Mouse (Mus musculus) liver, adult (tissue): Measurements from ENCODE around the gene Anxa5.

Experiments
- GATA4 ChIP-seq: IDR thresholded peaks from 2 replicates; pipeline ENCODE4 v1.6.1; 2014; ENCODE audit warnings: mild to moderate bottlenecking, low read length; ENCODE audit not compliant: insufficient replicate concordance

Gene Anxa5

GRCm38 (mm10) chr3:36475532-36476087 is at the start of gene Anxa5, which contains the start of gene 1810062G17Rik:
TSS of gene Anxa5 (minus strand) at chr3:36475894.
TSS of gene 1810062G17Rik (plus strand) at chr3:36475937.
- peak; percentile 33; the same call in 1 of the 2 replicates for TF ChIP-seq GATA4

DNA sequence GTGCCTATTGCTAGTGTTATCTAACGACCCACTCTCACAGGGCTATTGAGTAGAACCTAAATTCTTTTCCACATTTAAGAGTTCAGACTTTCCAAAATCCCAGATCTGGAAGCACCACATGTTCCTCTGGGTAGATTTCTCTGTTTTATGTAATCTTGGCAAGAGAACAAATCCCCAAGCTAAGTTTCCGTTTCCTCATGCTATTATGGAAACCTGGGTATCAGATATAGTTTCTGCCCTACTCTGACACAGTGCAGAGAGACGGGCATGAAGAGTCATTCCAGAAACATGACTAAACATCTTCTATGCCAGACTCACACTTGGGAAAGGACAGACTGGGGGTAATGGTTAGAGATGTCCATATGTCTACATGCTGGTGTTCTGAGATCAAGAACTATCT is 48.8 kb upstream of the Anxa5 start:
- TF ChIP-seq GATA4: no peak

GRCm38 (mm10) chr3:36522137-36522536 is 46.4 kb upstream of the Anxa5 start:
- TF ChIP-seq GATA4: no peak

- TF ChIP-seq GATA4: no peak
These were observed 45.7 kb upstream of the Anxa5 start, which contains the start of gene Gm11549 for GRCm38 (mm10) chr3:36521073-36522060. TSS of gene Gm11549 (minus strand) at chr3:36521813.

- no peak for TF ChIP-seq GATA4
These were observed 40.5 kb upstream of the Anxa5 start for GRCm38 (mm10) chr3:36516196-36516595.

DNA sequence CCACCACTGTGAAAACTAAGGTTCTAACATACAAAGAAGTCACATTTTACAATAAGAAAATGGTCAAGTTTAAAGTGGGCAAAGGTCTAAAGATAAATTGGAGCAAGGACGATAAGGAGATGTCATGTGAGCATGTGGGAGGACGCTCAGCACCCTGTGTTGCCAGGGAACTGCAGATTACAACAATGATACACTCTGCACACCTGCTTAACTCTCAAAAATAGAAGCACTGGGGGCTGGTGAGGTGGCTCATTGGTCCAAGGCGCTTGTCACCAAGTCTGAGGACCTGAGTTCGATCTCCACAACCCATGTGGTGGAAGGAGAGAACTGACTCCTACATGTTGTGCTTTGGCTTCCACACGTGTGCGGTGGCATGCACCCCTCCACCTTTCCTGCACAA is 35.8 kb upstream of the Anxa5 start:
- no peak for TF ChIP-seq GATA4

DNA sequence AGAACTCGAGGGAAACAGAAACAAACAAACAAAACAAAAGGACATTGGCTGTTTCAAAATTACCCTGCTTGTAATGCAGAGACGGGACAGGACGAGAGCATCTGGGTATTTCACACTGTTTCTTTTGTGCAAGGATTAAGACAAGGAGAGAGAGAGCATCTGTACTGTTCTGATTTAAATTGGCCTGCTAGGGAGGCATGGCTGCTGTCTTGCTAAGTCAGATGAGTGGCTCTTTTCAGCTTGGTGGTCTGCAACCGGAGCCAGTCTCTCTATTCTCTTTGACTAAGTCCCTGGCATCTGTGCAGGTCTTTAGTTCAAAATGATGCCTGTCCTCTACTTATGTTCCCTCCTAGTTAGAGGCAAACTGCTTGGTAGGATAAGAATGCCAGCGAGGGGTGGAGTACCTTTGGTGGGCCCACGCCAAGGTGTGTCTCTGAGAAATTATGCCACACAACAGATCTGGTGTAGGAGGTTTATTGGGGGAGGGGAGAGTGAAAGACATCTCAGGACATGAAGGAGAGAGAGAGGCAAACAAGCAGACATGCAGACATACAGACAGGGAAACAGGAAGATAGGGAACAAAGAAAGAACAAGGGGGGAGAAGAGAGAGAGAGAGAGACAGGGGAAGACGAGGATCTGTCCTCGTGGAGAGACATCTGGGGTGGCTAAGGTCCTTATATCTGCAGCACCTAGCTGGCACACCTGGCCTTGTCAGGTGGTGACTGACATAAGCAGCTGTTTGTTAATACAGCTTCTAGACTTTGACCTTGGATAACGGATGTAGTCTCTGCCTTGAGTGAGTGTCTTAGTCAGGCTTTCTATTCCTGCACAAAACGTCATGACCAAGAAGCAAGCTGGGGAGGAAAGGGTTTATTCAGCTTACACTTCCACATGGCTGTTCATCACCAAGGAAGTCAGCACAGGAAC is 30.4 kb upstream of the Anxa5 start:
- TF ChIP-seq GATA4: no peak

DNA sequence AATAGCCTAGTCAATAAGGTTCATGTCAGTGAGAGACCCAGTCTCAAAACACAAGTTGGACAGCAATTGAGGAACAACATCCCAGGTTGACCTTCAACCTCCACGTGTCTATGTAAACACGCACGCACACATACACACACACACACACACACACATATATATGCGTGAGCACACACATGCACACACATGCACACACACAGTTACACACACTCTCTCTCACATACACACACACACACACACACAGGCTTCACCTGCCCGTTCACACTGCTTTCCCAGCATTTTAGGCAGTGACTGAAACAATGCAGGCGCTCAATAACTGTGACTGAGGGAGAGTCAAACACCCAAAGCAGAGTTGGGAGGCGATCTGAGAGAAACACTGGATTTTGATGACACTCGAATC is 29.6 kb upstream of the Anxa5 start:
- TF ChIP-seq GATA4: no peak

DNA sequence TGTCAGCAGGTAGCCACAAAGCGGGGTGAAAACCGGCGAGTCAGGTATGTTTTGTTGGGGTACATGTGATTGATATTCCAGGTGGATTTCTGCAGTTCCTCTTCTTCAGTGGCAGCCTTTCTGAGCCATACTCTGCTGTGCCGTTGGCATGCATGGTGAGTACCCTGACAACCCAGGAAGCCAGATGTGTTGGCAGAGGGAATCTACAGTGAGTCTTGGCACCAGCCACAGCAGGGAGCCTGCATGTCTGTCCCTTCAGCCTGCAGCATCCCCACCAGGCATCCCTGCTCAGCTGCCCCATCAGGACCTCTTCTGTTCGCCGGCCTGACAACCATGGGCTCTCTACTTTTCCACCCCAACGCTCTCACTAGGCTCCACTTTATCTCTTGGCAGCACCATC is 25.9 kb upstream of the Anxa5 start:
- TF ChIP-seq GATA4: no peak

- no peak for TF ChIP-seq GATA4
These were observed 25.3 kb upstream of the Anxa5 start for GRCm38 (mm10) chr3:36500976-36501375.

DNA sequence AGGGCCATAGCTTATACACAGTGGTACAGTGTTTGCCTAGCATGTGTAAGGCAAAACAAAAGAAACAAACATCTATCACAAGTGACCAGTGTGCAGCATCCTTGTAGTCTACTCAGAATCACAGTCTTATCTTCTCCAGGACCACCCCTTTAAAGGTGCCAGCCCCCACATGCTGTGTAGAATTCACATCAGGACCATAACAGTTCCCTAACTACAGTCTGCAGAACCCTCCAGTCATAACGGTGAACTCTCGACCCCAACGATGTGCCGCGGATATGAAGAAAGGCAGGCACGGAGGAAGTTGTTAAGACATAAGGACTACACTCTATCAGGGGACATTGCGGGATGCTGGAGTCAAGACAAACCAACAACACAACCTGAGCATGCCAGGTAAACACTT is 23.7 kb upstream of the Anxa5 start:
- no peak for TF ChIP-seq GATA4

- no peak for TF ChIP-seq GATA4
These were observed 22.5 kb upstream of the Anxa5 start for GRCm38 (mm10) chr3:36498224-36498623.

DNA sequence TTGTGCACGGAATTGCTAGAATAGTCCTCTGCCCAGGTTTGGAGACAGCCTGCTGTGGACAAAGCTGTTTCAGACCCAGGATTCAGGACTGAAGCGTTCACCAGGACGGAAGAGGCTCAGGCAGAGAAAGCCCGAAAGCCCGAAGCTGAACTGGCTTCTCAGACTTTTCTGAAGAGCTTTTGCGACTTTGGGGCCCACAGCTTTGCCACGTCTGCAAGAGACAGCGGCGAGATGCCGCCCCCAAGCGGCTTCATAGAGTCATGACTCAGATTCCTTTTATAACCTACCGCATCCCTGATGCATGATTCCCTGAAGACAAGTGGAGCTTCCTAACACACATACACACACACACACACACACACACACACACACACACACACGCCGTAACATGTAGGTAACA is 21.1 kb upstream of the Anxa5 start:
- TF ChIP-seq GATA4: no peak

DNA sequence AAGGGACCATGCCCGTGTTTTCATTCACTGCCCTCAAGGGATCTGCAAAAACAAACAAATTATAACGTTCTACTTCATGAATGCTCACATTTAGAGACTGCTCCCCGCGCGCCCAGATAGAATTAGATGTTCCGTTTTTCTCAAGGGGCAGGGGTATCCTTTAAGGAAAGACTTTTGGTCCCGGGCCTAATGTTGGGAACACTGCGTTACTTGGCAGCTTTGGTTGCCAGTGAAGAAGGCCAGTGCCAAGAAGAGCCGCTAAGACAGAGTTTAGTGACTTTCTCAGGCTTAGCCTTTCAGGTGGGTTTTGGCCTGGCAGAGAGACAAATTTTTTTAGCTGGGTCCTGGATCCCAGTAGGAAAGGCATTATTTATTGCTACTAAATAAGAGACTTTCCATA is 20.6 kb upstream of the Anxa5 start:
- TF ChIP-seq GATA4: no peak

- TF ChIP-seq GATA4: peak; percentile 93; the same call in 1 of the 2 replicates
These were observed 19.7 kb upstream of the Anxa5 start for GRCm38 (mm10) chr3:36495436-36495835.
